Comparison of ENCODE assay signal across 10 mouse cellular contexts in the genomic region with DNA sequence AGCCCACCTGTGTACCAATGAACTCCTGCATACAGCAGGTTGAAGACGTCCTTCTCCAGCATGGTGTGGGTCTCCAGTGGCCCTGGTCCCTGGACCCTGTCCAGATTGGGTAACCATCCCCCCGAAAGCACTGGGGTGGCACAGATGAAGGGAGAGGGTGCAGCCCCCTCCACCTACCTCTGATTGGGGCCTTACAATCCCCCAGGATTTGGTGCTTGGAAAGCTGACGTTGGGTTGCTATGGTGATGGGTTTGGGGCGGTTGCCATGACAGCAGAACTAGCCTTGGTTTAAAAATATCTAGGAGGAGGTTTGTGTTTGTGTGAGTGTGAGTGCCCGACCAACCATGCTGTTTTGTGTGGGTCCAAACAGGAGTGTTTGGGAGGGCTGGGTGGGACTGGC. TPM values are rescaled to one million over a fixed set of nuclear protein-coding genes. Genes with fewer than 3 reads are reported as not detected.
DNase-seq lines count a peak whose midpoint lies in the region; ATAC-seq lines count a peak whose summit lies in the region.
"Had no signal": no experiment of that assay in that cellular context is flagged by ENCODE, and none has a peak within 500 bp of the region (broad histone marks: within the 10 kb centered on the region; RNA-seq: fewer than 3 reads in every experiment).

No protein-coding gene starts in this region.

- peaks cover 64% of the 10 kb centered on the region for H3K27me3 ChIP-seq in forebrain, embryonic 10.5 days (ENCODE audit: poor library complexity, severe bottlenecking)
- H3K27me3 ChIP-seq in kidney, embryonic 16.5 days (ENCODE audit: insufficient read depth, low read length): peaks cover 57% of the 10 kb centered on the region

- no peak for ATAC-seq in kidney, embryonic 16.5 days (ENCODE audit: low FRiP score, low TSS enrichment)
- ATAC-seq: Patski had no signal

- peak overlapping the region; percentile 62; the same call in 1 of the 2 replicates for H3K27ac ChIP-seq in forebrain, embryonic 10.5 days
- no peak overlapping the region for H3K27ac ChIP-seq in kidney, embryonic 16.5 days (ENCODE audit: low read length)
- H3K27ac ChIP-seq: embryonic facial prominence, embryonic 15.5 days; macrophage had no signal

- no peak overlapping the region for H3K4me2 ChIP-seq in kidney, embryonic 16.5 days (replicated peaks; ENCODE audit: low read depth, low read length)
- H3K4me2 ChIP-seq: embryonic facial prominence, embryonic 15.5 days had no signal

- DNase-seq in forebrain, embryonic 10.5 days (ENCODE audit: extremely low spot score, low spot score): peak; percentile 41
- peak; percentile 67 to 74 for DNase-seq in frontal cortex, postnatal 25 days (ENCODE audit: low spot score in 2 of 2)
- DNase-seq in left cerebral cortex, adult 9 months (ENCODE audit: low spot score in 2 of 2): peak; percentile 85 to 92
- DNase-seq in retina, embryonic 14.5 days (ENCODE audit: low spot score): peak; percentile 42
- no peak for DNase-seq in thymus, postnatal 4 days
- DNase-seq in adrenal gland, adult 2 months: no peak

- H3K4me1 ChIP-seq in forebrain, embryonic 10.5 days: peaks cover 70% of the 10 kb centered on the region
- H3K4me1 ChIP-seq in kidney, embryonic 16.5 days (ENCODE audit: insufficient read depth, low read length): peaks cover 9% of the 10 kb centered on the region; the same call in 1 of the 2 replicates

- no peaks in the 10 kb centered on the region for H3K36me3 ChIP-seq in forebrain, embryonic 10.5 days (replicated peaks)
- no peaks in the 10 kb centered on the region for H3K36me3 ChIP-seq in kidney, embryonic 16.5 days (ENCODE audit: insufficient read depth, low read length)
- H3K36me3 ChIP-seq: embryonic facial prominence, embryonic 15.5 days had no signal

- WGBS in forebrain, embryonic 10.5 days: 39% methylated on average over 5 of the region's 5 CpGs
- WGBS in kidney, embryonic 16.5 days: 48% methylated on average over 5 of the region's 5 CpGs

- H3K9me3 ChIP-seq in forebrain, embryonic 10.5 days: no peaks in the 10 kb centered on the region
- H3K9me3 ChIP-seq in kidney, embryonic 16.5 days (ENCODE audit: low read length): no peaks in the 10 kb centered on the region
- H3K9me3 ChIP-seq: embryonic facial prominence, embryonic 15.5 days had no signal

- no peak overlapping the region; the same call in 1 of the 2 replicates for H3K4me3 ChIP-seq in forebrain, embryonic 10.5 days
- no peak overlapping the region for H3K4me3 ChIP-seq in kidney, embryonic 16.5 days (ENCODE audit: low read length)
- H3K4me3 ChIP-seq: embryonic facial prominence, embryonic 15.5 days had no signal

- no peak overlapping the region for H3K9ac ChIP-seq in kidney, embryonic 16.5 days (replicated peaks; ENCODE audit: low read length)
- H3K9ac ChIP-seq: embryonic facial prominence, embryonic 15.5 days had no signal

RNA-seq across cellular contexts. Expression of gene Nova2, which starts 2.9 kb away (rescaled TPM):
- polyA plus RNA-seq in forebrain, embryonic 10.5 days (2016; fragmentation: Nextera tagmentation; extraction: Ambion mirVana): 2.2 and 2.9 TPM in 2 replicates
- 0.67 and 0.77 TPM in 2 replicates for polyA plus RNA-seq in kidney, embryonic 16.5 days (2015; fragmentation: Nextera tagmentation; extraction: Ambion mirVana)
- 1 to 10 TPM; 3.5 to 4.6 TPM for total RNA-seq in adrenal gland, adult 2 months (2021)
- polyA plus RNA-seq in adrenal gland, adult 2 months (2012; rRNA removed): 1.7 and 1.9 TPM in 2 replicates

RNA-seq across cellular contexts. Expression of gene Ccdc61, which starts 12.6 kb away (rescaled TPM):
- 30.0 and 31.0 TPM in 2 replicates for polyA plus RNA-seq in forebrain, embryonic 10.5 days (2016; fragmentation: Nextera tagmentation; extraction: Ambion mirVana)
- polyA plus RNA-seq in kidney, embryonic 16.5 days (2015; fragmentation: Nextera tagmentation; extraction: Ambion mirVana): 30.8 and 31.7 TPM in 2 replicates
- 10 to 100 TPM in 1 of 2 experiments, 1 to 10 TPM in 1; 10.0 to 10.1 TPM for total RNA-seq in adrenal gland, adult 2 months (2021)
- polyA plus RNA-seq in adrenal gland, adult 2 months (2012; rRNA removed): 28.5 and 30.2 TPM in 2 replicates

RNA-seq across cellular contexts. Expression of gene Pglyrp1, which starts 51.7 kb away (rescaled TPM):
- polyA plus RNA-seq in forebrain, embryonic 10.5 days (2016; fragmentation: Nextera tagmentation; extraction: Ambion mirVana): 0.93 and 1.0 TPM in 2 replicates
- 1.8 TPM in 2 replicates for polyA plus RNA-seq in kidney, embryonic 16.5 days (2015; fragmentation: Nextera tagmentation; extraction: Ambion mirVana)
- total RNA-seq in adrenal gland, adult 2 months (2021): 1 to 10 TPM; 1.2 TPM
- 3.6 and 5.2 TPM in 2 replicates for polyA plus RNA-seq in adrenal gland, adult 2 months (2012; rRNA removed)

Comparison
In these comparisons a context has a peak if more than half of its experiments do, and no peak if none do; other contexts are left out.
1. DNase-seq: peak in forebrain, embryonic 10.5 days (single experiment), frontal cortex, postnatal 25 days (2 of 2), left cerebral cortex, adult 9 months (2 of 2) and retina, embryonic 14.5 days (single experiment); none in thymus, postnatal 4 days (single experiment) and adrenal gland, adult 2 months (single experiment).